In genomic region chr9:110635225-110635624, GRCm38 (mm10) we compare ENCODE assay signal across 8 mouse cellular contexts. TPM values are rescaled to one million over a fixed set of nuclear protein-coding genes. Genes with fewer than 3 reads are reported as not detected.
DNase-seq lines count a peak whose midpoint lies in the region; ATAC-seq and TF ChIP-seq lines count a peak whose summit lies in the region.

No protein-coding gene starts in this region.

- H3K36me3 ChIP-seq in intestine, postnatal 0 days (ENCODE audit: control insufficient read depth, insufficient read depth) = peaks cover 30% of the 10 kb centered on the region; the same call in 1 of the 2 replicates
- peaks cover 7% of the 10 kb centered on the region; the same call in 1 of the 2 replicates for H3K36me3 ChIP-seq in liver, adult 2 months (ENCODE audit: control insufficient read depth, insufficient read depth, low read length)

- H3K27ac ChIP-seq in gastrocnemius, adult 2 months = no peak overlapping the region
- no peak overlapping the region for H3K27ac ChIP-seq in intestine, postnatal 0 days (ENCODE audit: low read depth, low read length)
- no peak overlapping the region for H3K27ac ChIP-seq in liver, adult 2 months (replicated peaks; ENCODE audit: insufficient read depth, low read depth, low read length)

- ATAC-seq in intestine, postnatal 0 days = peak; percentile 58; the same call in 1 of the 2 replicates
- peak; percentile 56 for ATAC-seq in neutrophil, adult 5-6 weeks (ENCODE audit: extremely low read depth, insufficient number of reproducible peaks, low FRiP score, poor library complexity, severe bottlenecking)

- no peaks in the 10 kb centered on the region for H3K4me1 ChIP-seq in intestine, postnatal 0 days (replicated peaks; ENCODE audit: control insufficient read depth, insufficient read depth, low read length)
- no peaks in the 10 kb centered on the region for H3K4me1 ChIP-seq in liver, adult 2 months (ENCODE audit: control insufficient read depth, insufficient read depth, low read length)

- no peaks in the 10 kb centered on the region for H3K79me2 ChIP-seq in liver, adult 2 months (ENCODE audit: control insufficient read depth, insufficient read depth, low read length)

- no peaks in the 10 kb centered on the region for H3K27me3 ChIP-seq in intestine, postnatal 0 days (replicated peaks; ENCODE audit: control insufficient read depth, insufficient read depth, low read length)
- H3K27me3 ChIP-seq in liver, adult 2 months (ENCODE audit: control insufficient read depth, insufficient read depth, low read length) = no peaks in the 10 kb centered on the region

- H3K4me2 ChIP-seq in intestine, postnatal 0 days (replicated peaks; ENCODE audit: low read depth) = no peak overlapping the region

- no peaks in the 10 kb centered on the region for H3K9me3 ChIP-seq in intestine, postnatal 0 days (ENCODE audit: control insufficient read depth)

- peak; percentile 87 for TF ChIP-seq CTCF in gastrocnemius, adult 2 months (IDR thresholded peaks at IDR 0.05)
- TF ChIP-seq CTCF in intestine, postnatal 0 days (IDR thresholded peaks at IDR 0.05; ENCODE audit: low read depth) = peak; percentile 99
- peak; percentile 98 for TF ChIP-seq CTCF in liver, adult 2 months (IDR thresholded peaks at IDR 0.05; ENCODE audit: low read depth, low read length)

- intact Hi-C loops in gastrocnemius, adult 2 months (cut with DNase I) = loop anchor here (1.0 kb wide), 1 partner anchor 74 kb away; no protein-coding TSS in a partner anchor

- H3K4me3 ChIP-seq in gastrocnemius, adult 2 months = no peak overlapping the region
- H3K4me3 ChIP-seq in intestine, postnatal 0 days (ENCODE audit: low read depth, low read length) = no peak overlapping the region
- H3K4me3 ChIP-seq in liver, adult 2 months (ENCODE audit: insufficient read depth, low read depth, low read length) = no peak overlapping the region

- H3K9ac ChIP-seq in intestine, postnatal 0 days (ENCODE audit: low read depth, low read length) = no peak overlapping the region
- no peak overlapping the region for H3K9ac ChIP-seq in liver, adult 2 months (ENCODE audit: low read depth, low read length)

- 12% methylated on average over 19 of the region's 19 CpGs for WGBS in intestine, postnatal 0 days
- 19% methylated on average over 19 of the region's 19 CpGs for WGBS in liver, adult 2 months

- TF ChIP-seq POLR2A in liver, adult 2 months (IDR thresholded peaks at IDR 0.05; ENCODE audit: extremely low read depth, insufficient read depth, low read length) = no peak

- peak; percentile 78 for DNase-seq in 416B (ENCODE audit: low read depth)
- DNase-seq in ZHBTc4 (ENCODE audit: low read depth, low spot score) = peak; percentile 91
- DNase-seq in cerebellum, postnatal 4 days (ENCODE audit: low spot score in 2 of 2) = peak; percentile 77 to 91
- DNase-seq in gastrocnemius, adult 2 months = peak; percentile 93
- DNase-seq in liver, adult 2 months (ENCODE audit: extremely low read depth, low read depth, low spot score) = peak; percentile 44
- peak; percentile 77 for DNase-seq in testis, postnatal 14 days (ENCODE audit: low spot score)

RNA-seq across cellular contexts. Expression of gene Nradd, which starts 11.0 kb away (rescaled TPM):
- total RNA-seq in gastrocnemius, adult 2 months (2021) = 1 to 10 TPM in 1 of 2 experiments, under 1 TPM in 1; 0.64 to 1.2 TPM
- 39.4 and 41.8 TPM in 2 replicates for polyA plus RNA-seq in intestine, postnatal 0 days (2015; fragmentation: Nextera tagmentation; extraction: Ambion mirVana)
- total RNA-seq in liver, adult 2 months (2014; rRNA removed) = 0.65 and 1.6 TPM in 2 replicates
- 0.92 and 1.4 TPM in 2 replicates for polyA plus RNA-seq in liver, adult 2 months (2012; rRNA removed)
- 13.8 and 14.0 TPM in 2 replicates for total RNA-seq in neutrophil, adult 5-6 weeks (2017)

RNA-seq across cellular contexts. Expression of gene Nbeal2, which starts 18.7 kb away (rescaled TPM):
- 1 to 10 TPM; 4.7 to 5.0 TPM for total RNA-seq in gastrocnemius, adult 2 months (2021)
- polyA plus RNA-seq in intestine, postnatal 0 days (2015; fragmentation: Nextera tagmentation; extraction: Ambion mirVana) = 1.0 and 1.3 TPM in 2 replicates
- 2.1 and 4.6 TPM in 2 replicates for total RNA-seq in liver, adult 2 months (2014; rRNA removed)
- 11.6 and 12.7 TPM in 2 replicates for polyA plus RNA-seq in liver, adult 2 months (2012; rRNA removed)
- total RNA-seq in neutrophil, adult 5-6 weeks (2017) = 110 and 138 TPM in 2 replicates

RNA-seq across cellular contexts. Expression of gene Ccdc12, which starts 21.1 kb away (rescaled TPM):
- total RNA-seq in gastrocnemius, adult 2 months (2021) = 10 to 100 TPM; 43.4 to 51.7 TPM
- polyA plus RNA-seq in intestine, postnatal 0 days (2015; fragmentation: Nextera tagmentation; extraction: Ambion mirVana) = 122 and 124 TPM in 2 replicates
- 28.7 and 29.9 TPM in 2 replicates for total RNA-seq in liver, adult 2 months (2014; rRNA removed)
- polyA plus RNA-seq in liver, adult 2 months (2012; rRNA removed) = 48.7 and 51.4 TPM in 2 replicates
- total RNA-seq in neutrophil, adult 5-6 weeks (2017) = 123 and 125 TPM in 2 replicates

Comparison
In these comparisons a context has a peak if more than half of its experiments do, and no peak if none do; other contexts are left out.
1. RNA of gene Nbeal2, which starts 18.7 kb away (total RNA-seq): 110 to 138 TPM in neutrophil, adult 5-6 weeks; 4.7 to 5.0 TPM in gastrocnemius, adult 2 months and 2.1 to 4.6 TPM in liver, adult 2 months; every median in the first group is over 10 times any median in the second.
2. Peak in every context shown above with its lines, with median percentiles within 50 percentile points of each other: DNase-seq and CTCF ChIP-seq.